Mouse (Mus musculus): Measurements from ENCODE around the gene Snap91.

DNA sequence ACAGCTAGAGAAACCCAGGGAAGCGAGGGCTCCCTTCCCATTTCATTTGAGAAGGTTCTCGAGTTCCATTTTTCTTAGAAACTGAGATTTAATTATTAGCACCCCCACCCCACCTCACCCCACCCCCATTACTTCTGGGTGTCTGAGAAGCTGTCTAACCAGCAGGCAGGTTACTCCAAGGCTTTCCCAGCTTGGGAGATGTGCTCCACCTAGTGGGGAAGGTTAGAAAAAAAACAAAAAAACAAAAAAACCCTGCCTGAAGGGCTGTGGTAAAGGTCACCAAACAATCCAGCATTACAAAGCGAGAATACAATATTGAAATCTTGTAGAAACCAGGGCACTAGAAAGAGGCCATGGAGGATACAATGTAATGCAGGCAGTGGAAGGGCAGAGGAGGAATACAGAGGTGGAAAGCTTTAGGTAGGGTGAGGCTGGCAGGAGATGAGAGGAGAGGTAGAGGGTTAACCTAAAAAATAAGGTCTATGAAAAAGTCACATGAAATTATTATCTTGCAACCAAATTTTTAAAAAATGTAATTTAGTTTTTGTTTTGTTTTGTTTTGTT, 79.8 kb downstream of the Snap91 start:
- TF ChIP-seq CTCF (IDR thresholded peaks at IDR 0.05; ENCODE audit: extremely low read depth, insufficient read depth, low read length) (peak; percentile 43), POLR2A (IDR thresholded peaks at IDR 0.05; ENCODE audit: extremely low read depth, insufficient read depth, low read length) (no peak)
